Mouse (Mus musculus) lung, embryonic 14.5 days (tissue): ENCODE measurements at regions not wholly inside any gene's neighbourhood (a gene's known extent, or its start where the extent isn't known, plus 50 kb on each side); places are given as distances from the start of the nearest gene placed in this dataset.

Source experiments
- ATAC-seq: fragments of 200-750 bp; cut with Nextera tagmentation; 2 replicates; pipeline ENCODE4 v1.8.0; 2017; ENCODE audit warnings: mild to moderate bottlenecking, moderate TSS enrichment, moderate library complexity; ENCODE audit not compliant: insufficient read depth
- DNase-seq: peaks from one replicate; pipeline ENCODE4 v3.0.0-alpha.2; 2015
- H3K27ac ChIP-seq: fragments of 300-500 bp; sonication (generic); 2 replicates; pipeline ENCODE4 v1.5.1; 2014; ENCODE audit warnings: low read depth, mild to moderate bottlenecking, moderate library complexity
- H3K27me3 ChIP-seq: fragments of 300-500 bp; sonication (generic); 2 replicates; pipeline ENCODE4 v1.6.1; 2014; ENCODE audit warnings: low read length, control low read depth; ENCODE audit not compliant: insufficient read depth
- H3K36me3 ChIP-seq: fragments of 300-500 bp; sonication (generic); 2 replicates; pipeline ENCODE4 v1.6.1; 2014; ENCODE audit warnings: control low read depth; ENCODE audit not compliant: insufficient read depth
- H3K4me1 ChIP-seq: fragments of 300-500 bp; sonication (generic); 2 replicates; pipeline ENCODE4 v1.6.1; 2014; ENCODE audit warnings: antibody characterized with exemption, control low read depth; ENCODE audit not compliant: insufficient read depth
- H3K4me2 ChIP-seq: fragments of 300-500 bp; sonication (generic); 2 replicates; pipeline ENCODE4 v1.6.1; 2014; ENCODE audit warnings: mild to moderate bottlenecking
- H3K4me3 ChIP-seq: fragments of 300-500 bp; sonication (generic); 2 replicates; pipeline ENCODE4 v1.5.1; 2014; ENCODE audit warnings: low read depth, low read length
- H3K9ac ChIP-seq: fragments of 300-500 bp; sonication (generic); 2 replicates; pipeline ENCODE4 v1.6.1; 2014
- H3K9me3 ChIP-seq: fragments of 300-500 bp; sonication (generic); 2 replicates; pipeline ENCODE4 v1.6.1; 2016; ENCODE audit warnings: low read depth, low read length, control low read depth
- CTCF ChIP-seq: IDR thresholded peaks from 2 replicates; pipeline ENCODE4 v1.5.1; 2016; ENCODE audit warnings: antibody characterized with exemption, low read depth
- WGBS: fragments of 180-500 bp; shearing (Covaris S2); extraction: QIAGEN DNeasy Blood & Tissue Kit; methylation state at CpG from one replicate; pipeline ENCODE4 v1.1.7; 2014; 5-methylcytosine and 5-hydroxymethylcytosine counted together

DNA sequence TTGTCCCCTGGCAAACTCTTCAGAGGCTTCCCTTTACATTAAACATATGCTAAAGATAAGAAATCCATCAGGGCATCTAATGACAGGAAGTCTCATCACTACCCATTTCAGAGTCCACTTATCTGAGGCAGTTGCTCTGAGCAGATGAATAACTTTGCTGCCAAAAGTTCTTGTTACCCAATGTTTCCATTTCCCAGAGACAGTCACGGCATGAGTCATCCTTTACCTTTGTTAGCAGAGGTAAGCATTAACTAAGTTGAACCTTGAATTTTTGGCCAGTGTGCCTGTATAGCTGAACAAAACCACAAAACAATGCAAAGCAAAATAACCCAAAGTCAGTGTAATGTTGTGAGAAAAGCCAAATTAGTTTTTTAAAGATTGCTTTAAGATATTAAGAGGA, 328.5 kb upstream of the Prmt6 start:
- Histone ChIP-seq H3K27me3 (no peaks in the 10 kb centered on the region), H3K4me2 (no peak overlapping the region), H3K4me3 (no peak overlapping the region), H3K27ac (no peak overlapping the region), H3K9ac (no peak overlapping the region), H3K4me1 (no peaks in the 10 kb centered on the region), H3K36me3 (no peaks in the 10 kb centered on the region), H3K9me3 (no peaks in the 10 kb centered on the region)
- DNase-seq (no peak), ATAC-seq (no peak)
- TF ChIP-seq CTCF = no peak
- 50% methylated on average over 1 of the region's 1 CpGs for WGBS

DNA sequence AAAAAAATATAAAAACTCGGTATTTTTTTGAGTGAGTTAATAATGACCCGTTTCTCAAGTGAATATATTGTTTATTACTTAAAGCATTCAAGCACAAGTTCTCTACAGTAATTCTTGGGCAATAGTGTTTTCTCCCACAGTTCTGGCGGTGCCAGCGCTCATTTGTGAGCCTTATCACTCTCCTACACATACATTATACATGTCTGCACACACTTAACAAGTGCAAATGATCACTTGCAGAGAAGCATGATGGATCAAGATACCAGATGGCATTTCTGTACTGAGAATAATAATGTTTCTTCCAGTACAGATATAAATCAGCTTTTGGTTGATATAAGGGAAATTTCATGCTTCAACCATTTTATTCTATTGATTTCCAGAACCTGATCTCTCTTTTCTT, 316.4 kb upstream of the Prmt6 start:
- Histone ChIP-seq H3K9me3 (no peaks in the 10 kb centered on the region), H3K4me1 (no peaks in the 10 kb centered on the region), H3K27me3 (no peaks in the 10 kb centered on the region), H3K4me2 (no peak overlapping the region), H3K27ac (no peak overlapping the region), H3K36me3 (no peaks in the 10 kb centered on the region), H3K9ac (no peak overlapping the region), H3K4me3 (no peak overlapping the region)
- DNase-seq (no peak), ATAC-seq (no peak)
- WGBS = 70% methylated on average over 4 of the region's 4 CpGs
- TF ChIP-seq CTCF = no peak

DNA sequence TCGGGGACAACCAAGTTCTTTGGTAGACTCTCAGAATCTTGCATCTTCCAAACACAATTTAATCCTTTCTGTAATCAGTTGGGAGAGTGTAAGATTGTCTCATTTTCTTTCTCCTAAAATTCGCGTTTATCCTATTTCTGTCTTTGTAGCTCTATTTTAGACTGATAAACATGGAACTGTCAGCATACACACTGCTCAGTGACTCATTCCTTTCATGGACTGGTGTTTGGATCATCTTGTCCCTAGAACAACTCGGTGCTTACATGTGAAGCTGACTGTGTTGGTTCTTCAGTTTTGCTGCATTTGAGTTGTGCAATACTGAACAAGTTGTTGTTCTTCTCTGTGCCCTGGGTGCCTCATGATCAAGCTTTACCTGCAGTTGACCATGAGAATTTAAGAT, 296.5 kb upstream of the Prmt6 start:
- WGBS = 70% methylated on average over 4 of the region's 4 CpGs
- ATAC-seq = no peak
- Histone ChIP-seq H3K4me1 (no peaks in the 10 kb centered on the region), H3K27me3 (no peaks in the 10 kb centered on the region), H3K36me3 (no peaks in the 10 kb centered on the region), H3K4me3 (no peak overlapping the region), H3K9ac (no peak overlapping the region), H3K27ac (no peak overlapping the region), H3K4me2 (no peak overlapping the region), H3K9me3 (no peaks in the 10 kb centered on the region)
- DNase-seq = no peak
- no peak for TF ChIP-seq CTCF

DNA sequence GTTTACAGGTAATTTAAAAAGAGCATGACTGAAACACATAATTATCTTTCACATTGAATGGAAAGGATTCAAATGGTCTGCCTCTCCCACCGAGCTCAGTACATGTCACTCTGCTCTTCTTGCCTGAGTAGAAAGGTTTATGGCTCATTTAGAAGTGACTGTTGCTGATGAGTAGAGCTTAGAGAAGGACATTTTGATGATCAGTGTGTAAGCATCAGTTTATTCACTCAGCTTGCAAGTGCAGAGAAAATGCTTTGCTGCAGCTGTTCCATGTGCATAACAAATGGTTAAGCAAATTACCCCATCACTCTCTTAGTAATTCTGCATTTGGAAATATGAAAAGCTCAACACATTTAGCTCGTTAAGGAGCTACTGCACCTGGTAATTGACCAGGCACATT, 287.5 kb upstream of the Prmt6 start:
- Histone ChIP-seq H3K9ac (no peak overlapping the region), H3K4me2 (no peak overlapping the region), H3K36me3 (no peaks in the 10 kb centered on the region), H3K27ac (no peak overlapping the region), H3K9me3 (no peaks in the 10 kb centered on the region), H3K4me1 (no peaks in the 10 kb centered on the region), H3K4me3 (no peak overlapping the region), H3K27me3 (no peaks in the 10 kb centered on the region)
- WGBS = 50% methylated on average over 2 of the region's 2 CpGs
- DNase-seq (no peak), ATAC-seq (no peak)
- no peak for TF ChIP-seq CTCF
